Comparison of ENCODE assay signal across 12 mouse cellular contexts in the genomic region with DNA sequence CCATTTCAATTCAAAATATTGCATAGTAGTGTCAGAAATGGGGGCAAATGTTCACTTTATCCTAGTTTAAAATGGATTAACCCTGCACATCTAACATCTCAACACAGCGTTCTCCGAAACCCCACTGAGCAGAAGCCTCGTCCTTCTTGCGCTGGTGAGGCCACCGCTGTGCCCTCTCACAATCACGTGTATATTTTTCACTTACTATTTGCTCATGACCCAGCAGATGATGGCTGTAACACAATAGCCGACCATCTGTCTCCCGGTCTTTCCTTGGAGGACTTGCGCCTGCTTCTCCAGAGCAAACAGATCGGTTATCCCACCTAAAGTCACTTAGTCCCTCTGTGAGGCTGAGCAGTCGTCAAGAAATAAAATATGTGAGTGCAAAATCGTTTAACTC.
DNase-seq lines count a peak whose midpoint lies in the region; ATAC-seq and TF ChIP-seq lines count a peak whose summit lies in the region.
"Had no signal": no experiment of that assay in that cellular context is flagged by ENCODE, and none has a peak within 500 bp of the region (broad histone marks: within the 10 kb centered on the region; RNA-seq: fewer than 3 reads in every experiment).

No protein-coding gene starts in this region.

- no peak for TF ChIP-seq POLR2A in thymus, adult 2 months (IDR thresholded peaks at IDR 0.05; ENCODE audit: control insufficient read depth, extremely low read depth, insufficient read depth, low read length, poor library complexity)

- TF ChIP-seq CTCF in thymus, adult 2 months (IDR thresholded peaks at IDR 0.05; ENCODE audit: borderline replicate concordance, control insufficient read depth, extremely low read depth, insufficient read depth, low read length, poor library complexity), result no peak

- no peak; the same call in 1 of the 2 replicates for ATAC-seq in forebrain, embryonic 16.5 days

- peak; percentile 63 for DNase-seq in left cerebral cortex, postnatal 4 days
- DNase-seq in left cerebral cortex, postnatal 25 days (ENCODE audit: low spot score in 2 of 2), result no peak
- peak; percentile 68 for DNase-seq in cerebellum, adult 9-10 months
- peak; percentile 42 for DNase-seq in retina, embryonic 14.5 days (ENCODE audit: low spot score)
- no peak for DNase-seq in gastrocnemius, postnatal 36 days
- no peak for DNase-seq in gastrocnemius, postnatal 10 days
- no peak for DNase-seq in thymus, adult 2 months
- DNase-seq: gastrocnemius, postnatal 25 days; kidney, postnatal 4 days; lung, adult 18-20 months had no signal

- no peak overlapping the region for H3K4me3 ChIP-seq in forebrain, embryonic 16.5 days (replicated peaks; ENCODE audit: low read length)
- no peak overlapping the region for H3K4me3 ChIP-seq in thymus, adult 2 months (ENCODE audit: control insufficient read depth, insufficient read depth, low read length)
- H3K4me3 ChIP-seq: myocyte had no signal

- 57% methylated on average over 12 of the region's 12 CpGs for WGBS in forebrain, embryonic 16.5 days
- 96% methylated on average over 12 of the region's 12 CpGs for WGBS in thymus, adult 2 months

- H3K36me3 ChIP-seq in forebrain, embryonic 16.5 days (ENCODE audit: control insufficient read depth, insufficient read depth), result no peaks in the 10 kb centered on the region
- no peaks in the 10 kb centered on the region for H3K36me3 ChIP-seq in thymus, adult 2 months (ENCODE audit: control insufficient read depth, insufficient read depth, low read length)

- 0 out of 2 replicates have a peak overlapping the region, but pooled peaks have one; percentile 10 for H3K27ac ChIP-seq in forebrain, embryonic 16.5 days (ENCODE audit: low read length)
- no peak overlapping the region for H3K27ac ChIP-seq in thymus, adult 2 months (ENCODE audit: control insufficient read depth, insufficient read depth, low read length)

- peaks cover 15% of the 10 kb centered on the region for H3K4me1 ChIP-seq in forebrain, embryonic 16.5 days (replicated peaks; ENCODE audit: control insufficient read depth, insufficient read depth, low read length)
- H3K4me1 ChIP-seq in thymus, adult 2 months (replicated peaks; ENCODE audit: control insufficient read depth, insufficient read depth, low read length), result no peaks in the 10 kb centered on the region

- intact Hi-C loops in left cerebral cortex, postnatal 4 days (cut with DNase I), result no loop called here
- intact Hi-C loops in left cerebral cortex, postnatal 25 days (cut with DNase I), result no loop called here
- intact Hi-C loops in gastrocnemius, postnatal 36 days (cut with DNase I), result no loop called here

- H3K9ac ChIP-seq in forebrain, embryonic 16.5 days (replicated peaks; ENCODE audit: low read depth, low read length), result no peak overlapping the region

- H3K27me3 ChIP-seq in forebrain, embryonic 16.5 days (replicated peaks; ENCODE audit: control insufficient read depth, insufficient read depth, low read length), result no peaks in the 10 kb centered on the region
- H3K27me3 ChIP-seq in thymus, adult 2 months (ENCODE audit: control insufficient read depth, insufficient read depth, low read length), result no peaks in the 10 kb centered on the region

- H3K9me3 ChIP-seq in forebrain, embryonic 16.5 days (ENCODE audit: control insufficient read depth, low read length), result no peaks in the 10 kb centered on the region

- H3K4me2 ChIP-seq in forebrain, embryonic 16.5 days (ENCODE audit: low read length), result no peak overlapping the region

Comparison
In these comparisons a context has a peak if more than half of its experiments do, and no peak if none do; other contexts are left out.
1. DNase-seq: peak in left cerebral cortex, postnatal 4 days (single experiment), cerebellum, adult 9-10 months (single experiment) and retina, embryonic 14.5 days (single experiment); none in left cerebral cortex, postnatal 25 days (0 of 2), gastrocnemius, postnatal 36 days (0 of 2), gastrocnemius, postnatal 10 days (single experiment) and thymus, adult 2 months (single experiment).